Mouse (Mus musculus) heart, adult 2 months (tissue): ENCODE measurements around the gene Wdr5b.

Experiments
- CTCF ChIP-seq: fragments of 200-600 bp; IDR thresholded peaks from 2 replicates; pipeline ENCODE4 v1.8.1; 2022; ENCODE audit warnings: antibody characterized with exemption, mild to moderate bottlenecking, moderate library complexity
- EP300 ChIP-seq: fragments of 200-500 bp; IDR thresholded peaks from 2 replicates; pipeline ENCODE4 v1.6.1; 2011; ENCODE audit warnings: low read depth, low read length, control low read depth; ENCODE audit not compliant: insufficient read depth
- POLR2A ChIP-seq: fragments of 200-500 bp; IDR thresholded peaks from 2 replicates; pipeline ENCODE4 v1.6.1; 2011; ENCODE audit warnings: mild to moderate bottlenecking, low read depth, low read length, control low read depth; ENCODE audit not compliant: insufficient read depth

DNA sequence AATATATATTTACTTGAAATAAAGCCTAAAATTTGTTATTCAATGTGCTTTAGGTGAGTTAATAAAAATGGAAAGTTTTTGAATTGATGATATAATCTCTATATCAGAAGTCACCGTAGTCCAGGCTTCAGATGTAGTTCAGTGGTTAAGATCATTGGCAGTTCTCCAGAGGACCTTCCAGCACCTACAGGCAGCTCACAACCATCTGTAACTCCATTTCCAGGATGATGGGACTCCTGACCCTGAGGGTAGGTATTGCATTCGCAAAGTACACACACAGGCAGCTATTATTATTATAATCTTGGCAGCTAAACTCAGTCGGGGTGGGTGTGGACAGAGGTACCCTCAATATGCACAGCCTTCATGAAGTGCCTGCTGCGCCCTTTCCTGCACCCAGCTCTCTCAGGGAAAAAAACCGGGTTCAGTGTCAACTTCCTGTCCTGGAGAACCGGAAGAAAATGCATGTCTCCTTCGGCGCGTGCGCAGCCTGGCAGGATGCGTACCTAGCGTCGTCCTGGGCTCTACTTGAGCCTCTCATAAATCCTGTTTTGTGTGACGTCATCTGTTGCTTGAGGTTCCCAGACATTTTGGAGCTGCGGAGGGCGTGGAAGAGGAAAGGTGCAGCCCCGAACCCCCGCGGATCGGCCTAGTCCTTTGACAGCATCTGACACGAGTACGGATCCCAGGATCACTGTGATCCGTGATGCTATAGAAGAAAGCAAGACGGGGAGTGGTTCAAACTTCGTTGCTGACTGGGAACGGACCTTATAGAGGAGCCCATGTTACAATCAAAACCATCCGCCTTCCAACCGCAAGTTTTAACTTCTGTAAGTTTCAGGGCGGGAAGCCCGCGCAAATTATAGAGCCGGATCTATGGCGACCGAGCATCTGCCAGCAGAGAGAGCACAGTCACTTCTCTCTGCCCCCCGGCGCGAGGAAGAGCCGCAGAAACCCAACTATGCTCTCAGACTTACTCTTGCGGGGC is at the start of gene Wdr5b:
- TF ChIP-seq CTCF = no peak
- peak; percentile 88 for TF ChIP-seq POLR2A
- TF ChIP-seq EP300 = peak; percentile 69
